Mouse (Mus musculus) spleen, adult 2 months (tissue): ENCODE results near the gene Rps3a1. TPM values are rescaled to one million over a fixed set of nuclear protein-coding genes. Genes with fewer than 3 reads are reported as not detected.

Experiments used
- DNase-seq, 2 experiments: peaks; one replicate each; pipeline versions ENCODE4 v3.0.0 to v3.0.0-alpha.2; 2012 to 2021; ENCODE audit warnings: low spot score in 2 of 2, low read depth in 1 of 2
- H3K27ac ChIP-seq: fragments of 200-500 bp; 2 replicates; pipeline ENCODE4 v1.5.1; 2012; ENCODE audit warnings: low read length, inconsistent platforms; ENCODE audit not compliant: insufficient read depth
- H3K27me3 ChIP-seq: fragments of 200-500 bp; 2 replicates; pipeline ENCODE4 v1.6.1; 2012; ENCODE audit warnings: mild to moderate bottlenecking, moderate library complexity, low read length, inconsistent platforms; ENCODE audit not compliant: control insufficient read depth, insufficient read depth
- H3K36me3 ChIP-seq: fragments of 200-500 bp; 2 replicates; pipeline ENCODE4 v1.6.1; 2012; ENCODE audit warnings: mild to moderate bottlenecking, low read length, inconsistent platforms; ENCODE audit not compliant: control insufficient read depth, insufficient read depth
- H3K4me1 ChIP-seq: fragments of 200-500 bp; 2 replicates; pipeline ENCODE4 v1.6.1; 2011; ENCODE audit warnings: inconsistent platforms; ENCODE audit not compliant: control insufficient read depth, insufficient read depth, insufficient read length
- H3K4me3 ChIP-seq: fragments of 200-500 bp; 2 replicates; pipeline ENCODE4 v1.5.1; 2011; ENCODE audit warnings: mild to moderate bottlenecking, inconsistent platforms; ENCODE audit not compliant: insufficient read depth, insufficient read length; ENCODE audit errors: extremely low read depth
- CTCF ChIP-seq: fragments of 200-500 bp; IDR thresholded peaks from 2 replicates; pipeline ENCODE4 v1.5.1; 2011; ENCODE audit warnings: mild to moderate bottlenecking, inconsistent platforms; ENCODE audit not compliant: insufficient read depth, insufficient read length, insufficient replicate concordance; ENCODE audit errors: extremely low read depth
- POLR2A ChIP-seq: fragments of 200-500 bp; IDR thresholded peaks from 2 replicates; pipeline ENCODE4 v1.6.1; 2011; ENCODE audit warnings: low read depth, low read length, inconsistent platforms
- WGBS: fragments of 180-500 bp; shearing (Covaris S2); methylation state at CpG from one replicate; pipeline ENCODE4 v1.1.7; 2018; 5-methylcytosine and 5-hydroxymethylcytosine counted together
- polyA plus RNA-seq: library from polyadenylated mRNA; depleted of rRNA; stranded (reverse); fragments of >200 nt; gene quantifications from 2 replicates; pipeline ENCODE4 v1.2.3, GENCODE M21; 2012

Rps3a1 gene
- polyA plus RNA-seq, 1 experiment, result 218 TPM

DNA sequence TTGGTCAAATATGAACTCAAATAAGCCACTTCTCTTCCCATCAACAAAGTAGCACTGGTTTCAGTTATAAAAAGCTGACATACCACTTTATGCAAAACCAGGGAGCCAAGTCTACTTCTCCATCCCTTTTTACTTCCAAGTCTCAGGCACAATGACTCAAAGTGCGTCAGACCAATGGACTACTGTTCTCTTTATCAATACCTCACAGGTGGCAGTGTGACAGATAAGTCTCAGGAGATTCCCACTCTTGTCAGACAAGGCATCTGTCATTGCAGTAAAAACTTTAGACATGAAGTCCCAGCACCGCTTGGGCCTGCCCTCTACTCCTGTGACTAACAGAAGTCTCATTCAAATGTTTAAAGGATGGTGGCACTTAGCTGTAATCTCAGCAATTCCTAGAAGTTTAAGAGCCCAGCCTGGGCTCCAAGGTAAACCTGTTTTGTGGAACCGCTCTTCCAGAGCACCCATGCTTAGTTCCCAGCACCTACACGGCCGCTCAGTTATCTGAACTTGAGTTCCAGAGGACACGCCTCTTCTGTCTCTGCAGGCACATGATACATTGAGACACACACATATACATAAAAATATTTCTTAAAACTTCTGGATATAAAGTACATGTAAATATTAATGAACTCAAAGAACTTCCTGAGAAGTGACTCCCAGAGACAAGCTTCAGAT lies 6.5 kb downstream of the Rps3a1 start:
- TF ChIP-seq CTCF, result no peak
- TF ChIP-seq POLR2A, result no peak
- 86% methylated on average over 6 of the region's 6 CpGs for WGBS
- no peak for DNase-seq
- Histone ChIP-seq H3K27me3 (no peaks in the 10 kb centered on the region), H3K4me3 (no peak overlapping the region), H3K36me3 (peaks cover 31% of the 10 kb centered on the region), H3K27ac (no peak overlapping the region), H3K4me1 (peaks cover 5% of the 10 kb centered on the region; the same call in 1 of the 2 replicates)

DNA sequence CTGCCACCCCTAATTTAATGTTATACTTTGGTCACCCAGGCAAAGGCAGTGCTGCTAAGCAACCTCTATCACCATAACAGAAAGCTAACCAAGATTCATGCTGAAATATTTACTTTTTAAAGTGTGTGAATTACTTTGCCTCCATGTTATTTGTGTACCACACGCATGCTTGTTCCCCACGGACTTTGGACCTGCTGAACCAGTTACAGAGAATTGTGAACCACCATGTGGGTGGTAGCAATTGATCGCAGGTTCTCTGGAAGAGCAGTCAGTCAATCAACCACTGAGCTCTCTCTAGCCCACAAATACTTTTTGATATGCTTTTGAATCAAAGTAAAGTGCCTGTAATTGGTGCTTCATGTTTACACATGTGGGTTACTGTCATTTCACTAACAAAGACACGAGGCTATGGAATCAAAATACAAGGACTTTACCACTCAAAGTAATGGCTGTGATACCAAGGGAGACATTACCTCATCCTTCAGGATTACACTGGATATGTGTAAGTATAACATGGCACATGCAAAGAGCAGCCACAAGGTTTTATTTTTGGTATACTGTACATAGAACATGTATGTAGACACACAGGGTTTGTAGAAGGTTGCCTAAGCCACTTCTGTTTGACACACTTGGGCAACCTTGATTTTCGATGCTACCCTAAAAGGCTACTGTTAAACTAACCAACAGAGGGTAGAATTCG lies 7.4 kb downstream of the Rps3a1 start:
- Histone ChIP-seq H3K4me3 (no peak overlapping the region), H3K4me1 (0 out of 2 replicates have a peak, but pooled peaks cover 2% of the 10 kb centered on the region), H3K27me3 (no peaks in the 10 kb centered on the region), H3K36me3 (peaks cover 25% of the 10 kb centered on the region), H3K27ac (no peak overlapping the region)
- no peak for TF ChIP-seq POLR2A
- TF ChIP-seq CTCF, result no peak
- no peak for DNase-seq
- WGBS, result 93% methylated on average over 6 of the region's 6 CpGs

DNA sequence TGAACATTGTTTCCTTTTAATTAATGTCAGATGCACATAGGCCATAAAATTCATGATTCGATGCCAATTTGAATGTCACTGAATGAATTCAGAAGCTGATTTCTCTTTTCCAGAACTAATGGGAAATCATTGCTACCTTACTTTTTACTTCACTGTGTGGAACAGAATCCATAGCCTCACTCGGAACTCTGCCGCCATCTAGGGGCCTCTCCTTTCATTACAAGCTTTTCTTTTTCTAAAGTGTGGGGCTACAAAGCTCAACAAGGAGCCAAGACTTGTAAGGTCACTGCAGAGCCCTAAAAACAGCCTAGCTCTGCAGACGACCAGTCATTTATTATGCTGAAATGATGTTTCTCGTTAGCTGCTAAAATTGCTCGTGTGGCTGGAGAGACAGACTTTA lies 12.7 kb downstream of the Rps3a1 start:
- Histone ChIP-seq H3K4me1 (no peaks in the 10 kb centered on the region), H3K27me3 (no peaks in the 10 kb centered on the region), H3K36me3 (no peaks in the 10 kb centered on the region), H3K4me3 (no peak overlapping the region), H3K27ac (no peak overlapping the region)
- 18% methylated on average over 6 of the region's 6 CpGs for WGBS
- DNase-seq, result peak in 1 of 2 experiments; percentile 42
- TF ChIP-seq POLR2A (no peak), CTCF (peak; percentile 41; the same call in 1 of the 2 replicates)

DNA sequence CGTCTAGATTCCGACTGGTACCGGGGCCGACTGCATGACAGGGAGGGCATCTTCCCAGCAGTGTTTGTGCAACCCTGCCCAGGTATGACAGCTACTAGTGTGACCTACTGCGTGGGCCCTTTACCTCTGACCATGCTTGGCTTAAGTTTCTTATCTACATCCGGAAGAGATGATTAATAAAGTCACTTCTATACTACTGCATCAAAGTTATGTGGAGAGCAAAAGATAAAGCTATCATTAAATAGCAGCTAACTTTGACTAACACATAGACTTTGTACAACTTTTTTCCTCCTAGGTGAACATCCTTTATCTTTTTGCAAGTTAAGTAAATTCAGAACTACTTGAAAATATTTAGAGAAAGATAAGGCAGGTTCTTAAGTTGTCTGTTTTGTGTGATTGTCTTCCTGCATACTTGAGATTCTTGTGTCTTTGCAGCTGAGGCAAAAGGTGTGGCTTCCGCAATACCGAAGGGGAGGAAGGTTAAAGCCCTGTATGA lies 19.2 kb downstream of the Rps3a1 start:
- TF ChIP-seq CTCF, result no peak
- TF ChIP-seq POLR2A, result no peak
- H3K4me3 ChIP-seq, result no peak overlapping the region
- no peak for DNase-seq
- H3K27ac ChIP-seq, result no peak overlapping the region
- H3K4me1 ChIP-seq, result no peaks in the 10 kb centered on the region
- WGBS, result 92% methylated on average over 8 of the region's 8 CpGs
- H3K27me3 ChIP-seq, result no peaks in the 10 kb centered on the region
- H3K36me3 ChIP-seq, result no peaks in the 10 kb centered on the region; the same call in 1 of the 2 replicates

DNA sequence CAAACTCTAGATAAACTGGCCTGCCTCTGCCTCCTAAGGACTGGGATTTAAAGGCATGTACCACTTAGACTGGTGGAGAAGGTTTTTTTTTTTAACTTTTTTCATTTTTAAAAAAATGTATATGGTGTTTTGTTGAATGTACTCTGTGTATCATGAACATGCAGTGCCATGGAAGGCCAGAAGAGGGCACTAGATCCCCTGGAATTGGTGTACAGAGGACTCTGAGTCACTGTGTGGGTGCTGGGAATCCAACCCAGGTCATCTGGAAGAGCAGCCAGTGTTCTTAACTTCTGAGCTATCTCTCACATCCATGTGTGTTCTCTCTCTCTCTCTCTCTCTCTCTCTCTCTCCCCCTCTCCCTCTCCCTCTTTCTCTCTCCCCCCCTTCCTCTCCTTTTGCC lies 20.3 kb downstream of the Rps3a1 start:
- no peak for TF ChIP-seq POLR2A
- TF ChIP-seq CTCF, result no peak
- no peaks in the 10 kb centered on the region for H3K27me3 ChIP-seq
- no peak overlapping the region for H3K27ac ChIP-seq
- H3K36me3 ChIP-seq, result no peaks in the 10 kb centered on the region; the same call in 1 of the 2 replicates
- no peaks in the 10 kb centered on the region for H3K4me1 ChIP-seq
- no peak overlapping the region for H3K4me3 ChIP-seq
- no peak for DNase-seq

DNA sequence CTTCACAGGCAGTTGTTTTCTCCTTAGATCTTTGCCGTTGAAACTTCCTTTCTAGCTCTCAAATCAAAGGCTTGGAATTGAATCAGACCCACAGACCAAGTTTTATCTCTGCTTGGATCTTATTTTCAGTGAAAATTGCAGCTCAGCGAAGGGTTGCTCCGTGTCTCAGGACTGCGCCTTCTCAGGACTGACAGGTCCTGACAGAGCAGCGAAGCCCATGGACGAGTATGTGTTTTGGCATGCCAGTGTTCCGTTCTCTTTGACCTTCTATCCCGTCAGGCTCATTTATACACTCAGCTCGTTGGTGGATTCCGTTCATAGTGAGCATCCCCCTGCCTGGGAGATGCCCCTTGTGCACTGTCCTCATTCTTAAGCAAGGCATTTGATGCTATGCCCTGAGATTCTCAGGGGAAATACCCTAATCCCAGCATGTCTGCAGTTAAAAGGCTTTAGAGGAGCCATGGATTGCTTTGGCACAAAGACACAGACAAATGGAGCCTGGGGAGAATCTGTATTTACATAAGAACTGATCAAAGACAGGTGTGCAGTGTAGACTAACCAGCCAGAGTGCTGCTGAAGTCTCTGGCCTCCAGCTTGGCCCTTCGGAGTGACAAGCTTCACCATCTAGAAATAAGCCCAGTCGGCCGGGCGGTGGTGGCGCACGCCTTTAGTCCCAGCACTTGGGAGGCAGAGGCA lies 23.1 kb downstream of the Rps3a1 start:
- WGBS, result 87% methylated on average over 16 of the region's 16 CpGs
- H3K36me3 ChIP-seq, result no peaks in the 10 kb centered on the region; the same call in 1 of the 2 replicates
- no peak for DNase-seq

More for the DNA sequence above, 23.1 kb downstream of the Rps3a1 start:
- H3K27me3 ChIP-seq, result no peaks in the 10 kb centered on the region
- TF ChIP-seq CTCF, result no peak
- no peak for TF ChIP-seq POLR2A
- no peak overlapping the region for H3K27ac ChIP-seq
- no peak overlapping the region for H3K4me3 ChIP-seq
- no peaks in the 10 kb centered on the region for H3K4me1 ChIP-seq
